Mouse (Mus musculus) forebrain, embryonic 12.5 days (tissue): ENCODE results near the gene Crcp. TPM values are rescaled to one million over a fixed set of nuclear protein-coding genes. Genes with fewer than 3 reads are reported as not detected.

Experiments
- ATAC-seq: fragments of 200-750 bp; cut with Nextera tagmentation; 2 replicates; pipeline ENCODE4 v1.8.0; 2017; ENCODE audit warnings: moderate TSS enrichment; ENCODE audit not compliant: low FRiP score
- H3K27ac ChIP-seq: fragments of 300-500 bp; sonication (generic); 2 replicates; pipeline ENCODE4 v1.5.1; 2016; ENCODE audit warnings: mild to moderate bottlenecking
- H3K27me3 ChIP-seq: fragments of 300-500 bp; sonication (generic); 2 replicates; pipeline ENCODE4 v1.6.1; 2016; ENCODE audit warnings: mild to moderate bottlenecking
- H3K36me3 ChIP-seq: fragments of 300-500 bp; sonication (generic); replicated peaks from 2 replicates; pipeline ENCODE4 v1.6.1; 2016; ENCODE audit warnings: mild to moderate bottlenecking
- H3K4me1 ChIP-seq: fragments of 300-500 bp; sonication (generic); 2 replicates; pipeline ENCODE4 v1.6.1; 2016
- H3K4me2 ChIP-seq: fragments of 300-500 bp; sonication (generic); 2 replicates; pipeline ENCODE4 v1.6.1; 2016; ENCODE audit warnings: mild to moderate bottlenecking, moderate library complexity
- H3K4me3 ChIP-seq: fragments of 300-500 bp; sonication (generic); replicated peaks from 2 replicates; pipeline ENCODE4 v1.5.1; 2016; ENCODE audit warnings: mild to moderate bottlenecking
- H3K9ac ChIP-seq: fragments of 300-500 bp; sonication (generic); 2 replicates; pipeline ENCODE4 v1.6.1; 2016; ENCODE audit warnings: mild to moderate bottlenecking
- H3K9me3 ChIP-seq: fragments of 300-500 bp; sonication (generic); 2 replicates; pipeline ENCODE4 v1.6.1; 2016
- WGBS: fragments of 180-500 bp; shearing (Covaris S2); methylation state at CpG from one replicate; pipeline ENCODE4 v1.1.7; 2016; 5-methylcytosine and 5-hydroxymethylcytosine counted together
- polyA plus RNA-seq: library from polyadenylated mRNA; unstranded; fragments of >200 nt; fragmentation: Nextera tagmentation; extraction: Ambion mirVana; gene quantifications from 2 replicates; pipeline ENCODE4 v1.2.1, GENCODE M21; 2016

Gene Crcp
- polyA plus RNA-seq, 1 experiment from 2014 or later, result 54.0 TPM

GRCm38 (mm10) chr5:130003229-130003628 is 25.9 kb upstream of the Crcp start:
- ATAC-seq, result no peak
- Histone ChIP-seq H3K36me3 (no peaks in the 10 kb centered on the region), H3K9ac (no peak overlapping the region), H3K4me3 (no peak overlapping the region), H3K9me3 (peaks cover 14% of the 10 kb centered on the region; the same call in 1 of the 2 replicates), H3K4me1 (peaks cover 14% of the 10 kb centered on the region), H3K4me2 (peak overlapping the region; percentile 71), H3K27ac (no peak overlapping the region), H3K27me3 (peaks cover 4% of the 10 kb centered on the region; the same call in 1 of the 2 replicates)
- WGBS, result 73% methylated on average over 7 of the region's 7 CpGs

GRCm38 (mm10) chr5:130007344-130007743 is 21.7 kb upstream of the Crcp start:
- H3K4me3 ChIP-seq, result no peak overlapping the region
- H3K9ac ChIP-seq, result no peak overlapping the region
- WGBS, result 88% methylated on average over 1 of the region's 1 CpGs

DNA sequence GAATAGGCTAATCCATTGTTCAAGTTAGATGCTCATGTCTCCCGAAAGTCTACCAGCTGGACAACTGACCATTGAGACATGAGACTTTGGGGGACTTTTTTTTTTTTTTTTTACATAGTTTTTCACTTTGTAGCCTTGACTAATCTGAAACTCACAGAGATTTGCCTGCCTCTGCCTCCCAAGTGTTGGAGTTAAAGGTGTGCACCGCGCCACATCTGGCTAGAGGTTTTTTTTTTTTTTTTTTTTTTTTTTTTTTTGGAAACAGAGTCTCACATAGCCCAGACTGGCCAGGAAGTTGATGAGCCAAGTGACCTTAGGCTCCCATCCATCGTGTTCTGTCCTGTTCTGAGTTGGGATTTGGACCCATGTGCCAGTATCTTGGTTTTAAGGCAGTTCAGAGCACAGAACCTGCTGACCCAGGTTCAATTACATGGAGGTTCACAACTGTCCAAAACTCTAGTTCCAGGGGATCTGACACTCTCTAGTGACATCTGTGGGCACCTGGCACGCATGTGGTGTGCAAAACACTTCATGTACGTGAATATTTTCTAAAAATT is 21.0 kb upstream of the Crcp start:
- no peak overlapping the region for H3K9ac ChIP-seq
- no peak for ATAC-seq
- H3K27ac ChIP-seq, result no peak overlapping the region
- peaks cover 17% of the 10 kb centered on the region for H3K36me3 ChIP-seq
- H3K4me3 ChIP-seq, result no peak overlapping the region
- WGBS, result 81% methylated on average over 6 of the region's 6 CpGs
- peaks cover 4% of the 10 kb centered on the region; the same call in 1 of the 2 replicates for H3K27me3 ChIP-seq
- peaks cover 25% of the 10 kb centered on the region; the same call in 1 of the 2 replicates for H3K9me3 ChIP-seq
- no peaks in the 10 kb centered on the region for H3K4me1 ChIP-seq
- no peak overlapping the region for H3K4me2 ChIP-seq

More at GRCm38 (mm10) chr5:130007344-130007743, 21.7 kb upstream of the Crcp start:
- peaks cover 14% of the 10 kb centered on the region for H3K36me3 ChIP-seq
- no peak for ATAC-seq
- no peak overlapping the region for H3K27ac ChIP-seq
- peaks cover 6% of the 10 kb centered on the region; the same call in 1 of the 2 replicates for H3K4me1 ChIP-seq
- H3K27me3 ChIP-seq, result peaks cover 4% of the 10 kb centered on the region; the same call in 1 of the 2 replicates
- no peak overlapping the region for H3K4me2 ChIP-seq
- peaks cover 25% of the 10 kb centered on the region; the same call in 1 of the 2 replicates for H3K9me3 ChIP-seq

- peaks cover 22% of the 10 kb centered on the region for H3K36me3 ChIP-seq
- H3K9ac ChIP-seq, result no peak overlapping the region
- peaks cover 24% of the 10 kb centered on the region; the same call in 1 of the 2 replicates for H3K9me3 ChIP-seq
- no peak overlapping the region for H3K4me2 ChIP-seq
- no peak overlapping the region for H3K27ac ChIP-seq
- no peak for ATAC-seq
- H3K4me1 ChIP-seq, result no peaks in the 10 kb centered on the region
- H3K27me3 ChIP-seq, result no peaks in the 10 kb centered on the region
- 96% methylated on average over 4 of the region's 4 CpGs for WGBS
- no peak overlapping the region for H3K4me3 ChIP-seq
These were observed 19.3 kb upstream of the Crcp start for GRCm38 (mm10) chr5:130009784-130010183.

DNA sequence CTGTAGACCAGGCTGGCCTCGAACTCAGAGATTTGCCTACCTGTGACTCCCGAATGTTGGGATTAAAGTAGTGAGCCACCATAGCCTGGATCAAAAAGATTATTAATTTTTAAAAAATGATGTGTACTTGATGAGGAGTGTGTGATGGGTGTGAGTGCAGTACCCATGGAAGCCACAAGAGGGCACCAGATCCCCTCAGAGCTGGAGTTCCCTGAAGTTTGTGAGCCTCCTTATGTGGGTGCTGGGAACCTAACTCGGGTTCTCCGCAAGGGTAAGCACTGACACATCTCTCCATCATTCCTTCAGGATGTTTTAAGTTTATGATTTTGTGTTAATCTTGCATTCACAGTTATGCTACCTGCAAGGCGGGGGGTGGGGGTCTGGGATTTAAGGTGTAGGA is 18.1 kb upstream of the Crcp start:
- Histone ChIP-seq H3K9me3 (peaks cover 14% of the 10 kb centered on the region; the same call in 1 of the 2 replicates), H3K4me1 (no peaks in the 10 kb centered on the region), H3K4me3 (no peak overlapping the region), H3K36me3 (peaks cover 33% of the 10 kb centered on the region), H3K27ac (no peak overlapping the region), H3K4me2 (no peak overlapping the region), H3K27me3 (no peaks in the 10 kb centered on the region), H3K9ac (no peak overlapping the region)
- WGBS, result 94% methylated on average over 5 of the region's 5 CpGs
- no peak for ATAC-seq

- Histone ChIP-seq H3K9me3 (0 out of 2 replicates have a peak, but pooled peaks cover 12% of the 10 kb centered on the region), H3K27ac (no peak overlapping the region), H3K4me1 (no peaks in the 10 kb centered on the region), H3K9ac (no peak overlapping the region), H3K4me2 (no peak overlapping the region), H3K27me3 (no peaks in the 10 kb centered on the region), H3K36me3 (peaks cover 33% of the 10 kb centered on the region), H3K4me3 (no peak overlapping the region)
- WGBS, result 98% methylated on average over 3 of the region's 3 CpGs
- no peak for ATAC-seq
These were observed 14.0 kb upstream of the Crcp start for GRCm38 (mm10) chr5:130015104-130015503.

- Histone ChIP-seq H3K9ac (no peak overlapping the region), H3K4me3 (no peak overlapping the region), H3K27ac (no peak overlapping the region), H3K36me3 (peaks cover 14% of the 10 kb centered on the region), H3K4me2 (no peak overlapping the region), H3K27me3 (no peaks in the 10 kb centered on the region), H3K4me1 (peaks cover 7% of the 10 kb centered on the region; the same call in 1 of the 2 replicates), H3K9me3 (no peaks in the 10 kb centered on the region)
- ATAC-seq, result no peak
- 76% methylated on average over 8 of the region's 8 CpGs for WGBS
These were observed 9.6 kb upstream of the Crcp start for GRCm38 (mm10) chr5:130019461-130019860.

DNA sequence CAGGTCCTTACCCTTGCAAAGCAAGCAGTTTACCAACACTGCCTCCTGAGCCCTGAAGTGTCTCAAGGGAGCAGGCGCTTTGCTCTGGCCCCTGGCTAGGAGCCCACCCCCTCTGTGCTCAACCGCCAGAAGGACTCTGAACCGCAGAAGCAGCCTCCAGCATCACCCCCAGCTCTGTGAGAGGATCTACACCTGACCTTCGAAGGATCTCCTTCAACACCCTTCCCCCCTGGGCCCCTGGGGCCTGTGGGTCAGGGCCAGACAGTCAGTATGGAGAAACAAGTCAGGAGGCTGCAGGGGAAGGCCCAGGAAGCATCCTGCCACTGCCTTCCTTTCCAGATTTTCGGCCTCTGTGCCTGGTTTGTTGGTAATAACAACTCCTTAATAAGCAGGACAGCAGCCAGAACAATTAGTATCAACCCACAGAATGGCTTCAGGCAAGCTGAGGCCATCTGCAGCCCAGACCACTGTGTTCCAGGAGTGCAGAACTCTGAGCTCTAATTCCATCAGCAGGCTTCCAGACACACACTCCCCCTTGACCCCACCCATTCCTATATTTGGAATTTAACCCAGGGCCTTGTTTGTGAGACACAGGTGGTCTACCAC is 7.6 kb upstream of the Crcp start:
- H3K36me3 ChIP-seq, result no peaks in the 10 kb centered on the region
- no peak overlapping the region for H3K27ac ChIP-seq
- H3K27me3 ChIP-seq, result no peaks in the 10 kb centered on the region
- no peak for ATAC-seq
- H3K4me3 ChIP-seq, result no peak overlapping the region
- peaks cover 8% of the 10 kb centered on the region; the same call in 1 of the 2 replicates for H3K4me1 ChIP-seq
- no peak overlapping the region for H3K4me2 ChIP-seq
- no peaks in the 10 kb centered on the region for H3K9me3 ChIP-seq
- 74% methylated on average over 5 of the region's 5 CpGs for WGBS
- H3K9ac ChIP-seq, result no peak overlapping the region

- no peak for ATAC-seq
- Histone ChIP-seq H3K4me3 (no peak overlapping the region), H3K9me3 (no peaks in the 10 kb centered on the region), H3K9ac (no peak overlapping the region), H3K4me2 (no peak overlapping the region), H3K27me3 (peaks cover 3% of the 10 kb centered on the region), H3K27ac (no peak overlapping the region), H3K4me1 (peaks cover 8% of the 10 kb centered on the region; the same call in 1 of the 2 replicates), H3K36me3 (no peaks in the 10 kb centered on the region)
- 83% methylated on average over 7 of the region's 7 CpGs for WGBS
These were observed 6.7 kb upstream of the Crcp start for GRCm38 (mm10) chr5:130022366-130022765.

- Histone ChIP-seq H3K9me3 (no peaks in the 10 kb centered on the region), H3K9ac (0 out of 2 replicates have a peak overlapping the region, but pooled peaks have one; percentile 25), H3K4me1 (peaks cover 8% of the 10 kb centered on the region; the same call in 1 of the 2 replicates), H3K27me3 (peaks cover 7% of the 10 kb centered on the region), H3K4me3 (peak overlapping the region; percentile 59; the same call in 1 of the 2 replicates), H3K27ac (no peak overlapping the region), H3K4me2 (peak overlapping the region; percentile 76), H3K36me3 (no peaks in the 10 kb centered on the region)
- ATAC-seq, result 0 out of 2 replicates have a peak, but pooled peaks have one; percentile 1
- 44% methylated on average over 12 of the region's 12 CpGs for WGBS
These were observed 5.9 kb upstream of the Crcp start for GRCm38 (mm10) chr5:130023067-130023766.

GRCm38 (mm10) chr5:130023767-130024539 is 5.1 kb upstream of the Crcp start:
- peak; percentile 92 for ATAC-seq
- no peaks in the 10 kb centered on the region for H3K9me3 ChIP-seq
- peak overlapping the region; percentile 59 for H3K4me3 ChIP-seq
- H3K27ac ChIP-seq, result peak overlapping the region; percentile 65
- WGBS, result under 1% methylated on average over 32 of the region's 32 CpGs
- peak overlapping the region; percentile 53 for H3K9ac ChIP-seq
- peaks cover 11% of the 10 kb centered on the region for H3K27me3 ChIP-seq
- peak overlapping the region; percentile 76 for H3K4me2 ChIP-seq
- H3K4me1 ChIP-seq, result peaks cover 8% of the 10 kb centered on the region; the same call in 1 of the 2 replicates
- no peaks in the 10 kb centered on the region for H3K36me3 ChIP-seq
